Mouse (Mus musculus) lung, embryonic 15.5 days (tissue): Measurements from ENCODE around the gene Ppp4r1. TPM values are rescaled to one million over a fixed set of nuclear protein-coding genes. Genes with fewer than 3 reads are reported as not detected.

Experiments
- ATAC-seq: fragments of 200-750 bp; cut with Nextera tagmentation; 2 replicates; pipeline ENCODE4 v1.8.0; 2017; ENCODE audit warnings: moderate number of reproducible peaks, borderline replicate concordance; ENCODE audit not compliant: low FRiP score, low TSS enrichment; ENCODE audit errors: extremely low read depth
- H3K27ac ChIP-seq: fragments of 300-500 bp; sonication (generic); 2 replicates; pipeline ENCODE4 v1.5.1; 2015; ENCODE audit warnings: moderate library complexity, mild to moderate bottlenecking, inconsistent platforms
- H3K27me3 ChIP-seq: fragments of 300-500 bp; sonication (generic); 2 replicates; pipeline ENCODE4 v1.6.1; 2015; ENCODE audit warnings: inconsistent platforms
- H3K36me3 ChIP-seq: fragments of 300-500 bp; sonication (generic); 2 replicates; pipeline ENCODE4 v1.6.1; 2015; ENCODE audit warnings: inconsistent platforms
- H3K4me1 ChIP-seq: fragments of 300-500 bp; sonication (generic); 2 replicates; pipeline ENCODE4 v1.6.1; 2015; ENCODE audit warnings: inconsistent platforms
- H3K4me2 ChIP-seq: fragments of 300-500 bp; sonication (generic); 2 replicates; pipeline ENCODE4 v1.6.1; 2015; ENCODE audit warnings: inconsistent platforms, mild to moderate bottlenecking, moderate library complexity
- H3K4me3 ChIP-seq: fragments of 300-500 bp; sonication (generic); 2 replicates; pipeline ENCODE4 v1.5.1; 2015; ENCODE audit warnings: mild to moderate bottlenecking, inconsistent platforms
- H3K9ac ChIP-seq: fragments of 300-500 bp; sonication (generic); 2 replicates; pipeline ENCODE4 v1.6.1; 2015; ENCODE audit warnings: inconsistent platforms
- H3K9me3 ChIP-seq: fragments of 300-500 bp; sonication (generic); 2 replicates; pipeline ENCODE4 v1.6.1; 2016; ENCODE audit warnings: inconsistent platforms
- WGBS: fragments of 180-500 bp; shearing (Covaris S2); methylation state at CpG from one replicate; pipeline ENCODE4 v1.1.7; 2015; 5-methylcytosine and 5-hydroxymethylcytosine counted together
- polyA plus RNA-seq: library from polyadenylated mRNA; unstranded; fragments of >200 nt; fragmentation: Nextera tagmentation; extraction: Ambion mirVana; gene quantifications from 2 replicates; pipeline ENCODE4 v1.2.1, GENCODE M21; 2015

The Ppp4r1 gene
- polyA plus RNA-seq, 1 experiment from 2014 or later = 42.8 TPM

- Histone ChIP-seq H3K4me1 (peaks cover 20% of the 10 kb centered on the region), H3K27me3 (no peaks in the 10 kb centered on the region), H3K9ac (no peak overlapping the region), H3K27ac (no peak overlapping the region), H3K36me3 (no peaks in the 10 kb centered on the region; the same call in 1 of the 2 replicates), H3K4me2 (no peak overlapping the region), H3K4me3 (no peak overlapping the region), H3K9me3 (no peaks in the 10 kb centered on the region)
- ATAC-seq = no peak
- 93% methylated on average over 2 of the region's 2 CpGs for WGBS
Observed at GRCm38 (mm10) chr17:65791161-65791560, 8.8 kb downstream of the Ppp4r1 start.

GRCm38 (mm10) chr17:65793307-65793930, 11.0 kb downstream of the Ppp4r1 start:
- H3K4me3 ChIP-seq = no peak overlapping the region
- WGBS = 94% methylated on average over 12 of the region's 12 CpGs
- no peaks in the 10 kb centered on the region for H3K9me3 ChIP-seq
- no peak overlapping the region for H3K27ac ChIP-seq
- ATAC-seq = no peak
- no peaks in the 10 kb centered on the region; the same call in 1 of the 2 replicates for H3K36me3 ChIP-seq
- no peak overlapping the region for H3K9ac ChIP-seq
- no peak overlapping the region for H3K4me2 ChIP-seq
- peaks cover 10% of the 10 kb centered on the region for H3K4me1 ChIP-seq
- no peaks in the 10 kb centered on the region for H3K27me3 ChIP-seq

- Histone ChIP-seq H3K4me2 (no peak overlapping the region), H3K27me3 (no peaks in the 10 kb centered on the region), H3K9me3 (no peaks in the 10 kb centered on the region), H3K9ac (no peak overlapping the region), H3K4me1 (0 out of 2 replicates have a peak, but pooled peaks cover 2% of the 10 kb centered on the region), H3K36me3 (no peaks in the 10 kb centered on the region; the same call in 1 of the 2 replicates), H3K27ac (no peak overlapping the region), H3K4me3 (no peak overlapping the region)
- WGBS = 83% methylated on average over 13 of the region's 13 CpGs
- ATAC-seq = no peak
Observed at GRCm38 (mm10) chr17:65794096-65794850, 11.9 kb downstream of the Ppp4r1 start.

GRCm38 (mm10) chr17:65796056-65796455, 13.7 kb downstream of the Ppp4r1 start:
- ATAC-seq = no peak
- Histone ChIP-seq H3K27ac (no peak overlapping the region), H3K4me2 (no peak overlapping the region), H3K9me3 (no peaks in the 10 kb centered on the region), H3K4me3 (no peak overlapping the region), H3K27me3 (no peaks in the 10 kb centered on the region), H3K4me1 (no peaks in the 10 kb centered on the region; the same call in 1 of the 2 replicates), H3K36me3 (no peaks in the 10 kb centered on the region; the same call in 1 of the 2 replicates), H3K9ac (no peak overlapping the region)
- 83% methylated on average over 7 of the region's 7 CpGs for WGBS

GRCm38 (mm10) chr17:65798446-65798845, 16.1 kb downstream of the Ppp4r1 start:
- 45% methylated on average over 4 of the region's 4 CpGs for WGBS
- ATAC-seq = no peak
- no peaks in the 10 kb centered on the region; the same call in 1 of the 2 replicates for H3K36me3 ChIP-seq
- H3K4me3 ChIP-seq = no peak overlapping the region
- H3K27ac ChIP-seq = no peak overlapping the region
- H3K9ac ChIP-seq = no peak overlapping the region
- peaks cover 3% of the 10 kb centered on the region; the same call in 1 of the 2 replicates for H3K4me1 ChIP-seq
- H3K4me2 ChIP-seq = no peak overlapping the region
- no peaks in the 10 kb centered on the region for H3K27me3 ChIP-seq
- H3K9me3 ChIP-seq = no peaks in the 10 kb centered on the region

- H3K27me3 ChIP-seq = no peaks in the 10 kb centered on the region
- no peak overlapping the region for H3K4me3 ChIP-seq
- no peaks in the 10 kb centered on the region for H3K9me3 ChIP-seq
- H3K9ac ChIP-seq = no peak overlapping the region
- ATAC-seq = no peak
- H3K4me1 ChIP-seq = peaks cover 3% of the 10 kb centered on the region; the same call in 1 of the 2 replicates
- H3K36me3 ChIP-seq = peaks cover 3% of the 10 kb centered on the region
- 74% methylated on average over 1 of the region's 1 CpGs for WGBS
- H3K4me2 ChIP-seq = no peak overlapping the region
- no peak overlapping the region for H3K27ac ChIP-seq
Observed at GRCm38 (mm10) chr17:65799353-65799752, 17.0 kb downstream of the Ppp4r1 start.

GRCm38 (mm10) chr17:65800451-65800850, 18.1 kb downstream of the Ppp4r1 start:
- WGBS = 90% methylated on average over 6 of the region's 6 CpGs
- peaks cover 8% of the 10 kb centered on the region for H3K36me3 ChIP-seq
- H3K9ac ChIP-seq = no peak overlapping the region
- ATAC-seq = no peak
- no peak overlapping the region for H3K4me3 ChIP-seq
- no peaks in the 10 kb centered on the region for H3K27me3 ChIP-seq
- no peak overlapping the region for H3K4me2 ChIP-seq
- H3K9me3 ChIP-seq = no peaks in the 10 kb centered on the region
- H3K4me1 ChIP-seq = peaks cover 3% of the 10 kb centered on the region; the same call in 1 of the 2 replicates
- no peak overlapping the region for H3K27ac ChIP-seq

GRCm38 (mm10) chr17:65802026-65802425, 19.7 kb downstream of the Ppp4r1 start:
- no peak overlapping the region for H3K27ac ChIP-seq
- no peaks in the 10 kb centered on the region for H3K27me3 ChIP-seq
- H3K36me3 ChIP-seq = peaks cover 8% of the 10 kb centered on the region
- no peak overlapping the region for H3K4me3 ChIP-seq
- no peak overlapping the region for H3K9ac ChIP-seq
- peaks cover 3% of the 10 kb centered on the region; the same call in 1 of the 2 replicates for H3K4me1 ChIP-seq
- H3K4me2 ChIP-seq = no peak overlapping the region
- no peak for ATAC-seq
- WGBS = 78% methylated on average over 4 of the region's 4 CpGs
- no peaks in the 10 kb centered on the region for H3K9me3 ChIP-seq

- H3K9me3 ChIP-seq = no peaks in the 10 kb centered on the region
- no peak overlapping the region for H3K4me3 ChIP-seq
- peaks cover 17% of the 10 kb centered on the region for H3K36me3 ChIP-seq
- H3K9ac ChIP-seq = no peak overlapping the region
- WGBS = 64% methylated on average over 4 of the region's 4 CpGs
- no peaks in the 10 kb centered on the region for H3K27me3 ChIP-seq
- no peak overlapping the region for H3K27ac ChIP-seq
- H3K4me1 ChIP-seq = 0 out of 2 replicates have a peak, but pooled peaks cover 3% of the 10 kb centered on the region
- H3K4me2 ChIP-seq = no peak overlapping the region
- no peak for ATAC-seq
Observed at GRCm38 (mm10) chr17:65805966-65806365, 23.6 kb downstream of the Ppp4r1 start.

GRCm38 (mm10) chr17:65806416-65806815, 24.0 kb downstream of the Ppp4r1 start:
- WGBS = 75% methylated on average over 2 of the region's 2 CpGs
- Histone ChIP-seq H3K4me3 (no peak overlapping the region), H3K27ac (no peak overlapping the region)

GRCm38 (mm10) chr17:65811032-65811431, 28.7 kb downstream of the Ppp4r1 start:
- no peak overlapping the region for H3K9ac ChIP-seq
- no peak overlapping the region for H3K4me3 ChIP-seq
- ATAC-seq = no peak
- H3K27me3 ChIP-seq = no peaks in the 10 kb centered on the region
- no peaks in the 10 kb centered on the region for H3K4me1 ChIP-seq
- no peaks in the 10 kb centered on the region for H3K9me3 ChIP-seq
- no peak overlapping the region for H3K27ac ChIP-seq
- 74% methylated on average over 5 of the region's 5 CpGs for WGBS
- H3K36me3 ChIP-seq = peaks cover 51% of the 10 kb centered on the region
- no peak overlapping the region for H3K4me2 ChIP-seq

More at GRCm38 (mm10) chr17:65806416-65806815, 24.0 kb downstream of the Ppp4r1 start:
- Histone ChIP-seq H3K4me2 (no peak overlapping the region), H3K9me3 (no peaks in the 10 kb centered on the region), H3K4me1 (0 out of 2 replicates have a peak, but pooled peaks cover 3% of the 10 kb centered on the region), H3K9ac (no peak overlapping the region), H3K36me3 (peaks cover 21% of the 10 kb centered on the region), H3K27me3 (no peaks in the 10 kb centered on the region)
- no peak for ATAC-seq

GRCm38 (mm10) chr17:65813763-65814162, 31.4 kb downstream of the Ppp4r1 start:
- no peak for ATAC-seq
- H3K4me3 ChIP-seq = no peak overlapping the region
- H3K9me3 ChIP-seq = no peaks in the 10 kb centered on the region
- no peaks in the 10 kb centered on the region for H3K27me3 ChIP-seq
- 86% methylated on average over 8 of the region's 8 CpGs for WGBS
- no peak overlapping the region for H3K4me2 ChIP-seq
- H3K4me1 ChIP-seq = no peaks in the 10 kb centered on the region
- no peak overlapping the region for H3K27ac ChIP-seq
- peaks cover 73% of the 10 kb centered on the region for H3K36me3 ChIP-seq
- no peak overlapping the region for H3K9ac ChIP-seq
